Mouse (Mus musculus): ENCODE measurements at regions not wholly inside any gene's neighbourhood (a gene's known extent, or its start where the extent isn't known, plus 50 kb on each side); places are given as distances from the start of the nearest gene placed in this dataset.
"Not testable (repeated sequence)": the region's sequence is repeated elsewhere in the genome, so short reads cannot be mapped to it uniquely, and the experiment has no call there.

DNA sequence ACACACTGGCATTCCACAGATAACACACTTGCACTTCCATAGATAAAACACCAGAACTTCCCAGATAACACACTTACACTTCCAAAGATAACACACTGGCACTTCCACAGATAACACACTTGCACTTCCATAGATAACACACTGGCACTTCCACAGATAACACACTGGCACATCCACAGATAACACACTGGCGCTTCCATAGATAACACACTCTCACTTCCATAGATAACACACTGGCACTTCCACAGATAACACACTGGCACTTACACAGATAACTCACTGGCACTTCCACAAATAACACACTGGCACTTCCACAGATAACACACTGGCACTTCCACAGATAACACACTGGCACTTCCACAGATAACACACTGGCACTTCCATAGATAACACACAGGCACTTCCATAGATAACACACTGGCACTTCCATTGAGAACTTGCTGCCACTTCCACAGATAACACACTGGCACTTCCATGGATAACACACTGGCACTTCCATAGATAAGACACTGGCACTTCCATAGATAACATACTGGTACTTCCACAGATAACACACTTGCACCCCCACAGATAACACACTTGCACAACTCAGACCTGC lies 170.0 kb upstream of the Afdn start:
- not testable (repeated sequence) for H3K4me2 ChIP-seq; H3K4me3 ChIP-seq; H3K27ac ChIP-seq; H3K27me3 ChIP-seq; H3K4me1 ChIP-seq (replicated peaks); H3K9ac ChIP-seq; ATAC-seq (ENCODE audit: low FRiP score); H3K9me3 ChIP-seq; H3K36me3 ChIP-seq
- WGBS: 76% methylated on average over 1 of the region's 1 CpGs
